Mouse (Mus musculus): Measurements from ENCODE around the gene Jak3.

Gene Jak3

DNA sequence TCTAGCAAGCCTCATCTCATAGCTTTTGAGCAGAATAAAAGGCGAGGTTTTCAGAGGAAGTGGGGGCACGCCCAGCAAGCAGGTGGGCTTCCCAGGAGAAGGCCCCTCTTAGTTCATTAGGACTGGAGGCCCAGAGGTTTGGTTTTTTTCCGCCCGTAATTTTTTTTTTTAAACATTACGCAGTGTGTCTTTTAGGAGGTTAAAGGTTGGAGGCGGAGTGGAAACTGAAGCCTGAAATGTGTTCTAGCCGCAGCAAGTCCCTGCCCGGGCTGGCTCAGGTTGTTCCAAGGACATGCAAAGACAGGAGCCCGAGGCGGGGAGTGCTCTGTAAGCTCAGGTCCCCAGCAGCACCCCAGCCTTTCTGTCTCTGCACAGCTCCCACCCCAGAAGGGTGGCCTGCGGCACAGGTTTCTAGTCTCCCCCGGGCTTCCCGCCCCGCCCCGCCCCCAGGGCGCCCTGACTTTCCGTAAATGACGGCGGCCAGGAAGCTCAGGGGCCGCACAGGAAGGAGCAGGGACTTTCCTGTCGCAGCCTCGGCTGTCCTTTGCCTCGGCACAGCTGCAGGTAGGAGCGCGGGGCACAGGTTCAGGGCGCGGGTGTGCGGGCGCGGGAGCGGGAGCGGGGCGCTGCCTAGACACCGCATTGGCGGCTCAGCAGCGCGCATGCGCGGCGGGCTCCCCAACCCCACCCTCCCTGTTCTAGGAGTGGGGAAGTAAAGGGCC, at the start of gene Jak3:
Jak3 (plus strand) TSS at position 277 of the 722 bp plus-strand sequence.
- DNase-seq (ENCODE audit: extremely low read depth, insufficient read length, low spot score), result peak; percentile 72

- no peak for DNase-seq (ENCODE audit: extremely low read depth, insufficient read length, low spot score)
These were observed 49.3 kb upstream of the Jak3 start for GRCm38 (mm10) chr8:71626753-71627152.

- no peak for DNase-seq (ENCODE audit: extremely low read depth, insufficient read length, low spot score)
These were observed 48.6 kb upstream of the Jak3 start for GRCm38 (mm10) chr8:71627265-71628099.

DNA sequence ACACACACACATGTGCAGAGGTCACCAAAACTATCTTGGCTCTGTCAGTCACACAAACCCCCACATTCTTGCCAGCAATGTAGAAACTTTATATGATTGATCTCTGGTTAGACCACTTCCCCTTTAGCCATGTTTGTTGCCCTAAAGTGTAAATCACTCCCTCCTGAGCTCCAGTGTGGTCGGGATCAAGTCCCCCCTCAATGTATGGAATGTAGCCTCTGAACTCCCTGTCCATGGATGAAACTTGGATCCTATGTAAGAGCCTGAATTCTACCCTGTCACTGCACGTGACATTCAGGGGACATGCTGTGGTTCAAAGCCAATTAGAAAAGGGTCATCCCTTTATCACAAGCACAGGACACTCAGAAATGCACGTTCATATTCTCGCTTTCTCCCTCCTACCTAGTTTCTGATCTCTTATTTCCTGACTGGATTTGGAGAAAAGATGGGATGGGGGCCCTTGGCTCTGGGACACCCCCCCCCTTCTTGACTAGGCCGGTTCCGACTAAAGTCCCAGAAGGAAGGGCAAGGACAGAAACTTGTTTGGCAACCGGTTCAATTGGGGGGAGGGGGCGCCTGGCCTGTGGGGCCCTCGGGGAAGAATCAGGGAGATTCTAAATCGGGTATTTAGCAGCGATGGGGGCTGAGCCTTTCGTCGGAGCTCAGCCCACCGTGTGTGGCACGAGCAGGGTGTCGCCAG, 47.5 kb upstream of the Jak3 start:
- DNase-seq (ENCODE audit: extremely low read depth, insufficient read length, low spot score), result no peak

GRCm38 (mm10) chr8:71629096-71629697, 46.9 kb upstream of the Jak3 start:
- DNase-seq (ENCODE audit: extremely low read depth, insufficient read length, low spot score), result peak; percentile 97

DNA sequence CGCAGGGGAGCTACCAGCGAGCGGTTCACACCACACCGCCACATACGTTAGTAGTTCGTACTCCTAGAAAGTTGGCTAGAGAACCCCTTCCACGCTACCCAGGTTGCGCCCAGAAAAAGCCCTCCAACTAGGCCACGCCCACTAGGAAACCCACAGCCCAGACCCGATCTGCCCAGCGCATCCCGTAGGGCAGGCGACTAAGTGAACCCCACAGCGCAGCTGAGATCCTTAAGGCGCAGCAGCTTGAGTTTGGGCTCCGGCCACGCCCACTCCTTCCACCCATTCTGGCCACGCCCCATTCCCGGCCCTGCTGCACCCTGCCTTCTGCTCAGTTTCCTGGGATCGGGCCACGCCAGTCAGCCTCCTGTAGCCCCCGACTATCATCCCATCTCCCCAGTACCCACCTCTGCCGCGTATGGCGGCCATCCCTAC, 46.3 kb upstream of the Jak3 start:
- DNase-seq (ENCODE audit: extremely low read depth, insufficient read length, low spot score), result peak; percentile 86

DNA sequence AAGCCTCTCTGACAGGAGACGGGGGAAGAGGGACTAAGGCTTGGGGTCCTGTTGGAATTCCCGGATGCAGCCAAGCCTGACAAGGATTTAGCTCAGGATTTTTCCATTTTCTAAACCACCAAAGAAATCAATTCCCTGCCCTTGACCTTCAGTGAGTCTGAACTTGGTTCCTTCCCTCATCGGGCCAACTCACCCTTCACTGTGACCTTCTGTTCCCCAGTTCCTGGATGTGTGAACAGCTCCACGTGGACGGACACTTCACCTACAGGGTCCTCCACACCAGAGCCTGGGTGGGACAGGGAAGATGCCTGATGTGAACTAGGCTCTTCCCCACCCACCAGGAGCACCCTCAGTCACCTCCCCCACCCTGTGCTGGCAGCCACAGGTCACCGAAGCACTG, 45.3 kb upstream of the Jak3 start:
- DNase-seq (ENCODE audit: extremely low read depth, insufficient read length, low spot score), result no peak

DNA sequence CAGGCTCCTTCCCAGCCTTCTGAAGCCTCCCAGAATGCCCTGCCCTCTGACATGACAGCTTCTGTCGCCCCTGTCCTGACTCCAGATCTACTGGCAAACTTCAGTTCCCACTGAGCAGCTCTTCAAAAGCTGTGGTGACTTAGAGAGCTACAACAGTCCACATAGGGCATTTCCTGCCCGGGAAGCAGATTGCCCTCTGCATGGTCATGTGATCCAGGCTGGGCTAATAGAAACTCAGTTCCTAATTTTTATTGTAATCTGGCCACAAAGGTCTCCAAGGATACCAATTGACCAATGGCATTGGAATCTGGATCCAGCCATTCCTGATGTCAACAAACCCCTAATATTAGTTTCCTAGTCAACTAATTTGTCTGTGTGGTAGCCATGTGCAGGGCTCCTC, 44.2 kb upstream of the Jak3 start:
- DNase-seq (ENCODE audit: extremely low read depth, insufficient read length, low spot score), result no peak

GRCm38 (mm10) chr8:71633164-71633563, 42.9 kb upstream of the Jak3 start:
- DNase-seq (ENCODE audit: extremely low read depth, insufficient read length, low spot score), result peak; percentile 75

DNA sequence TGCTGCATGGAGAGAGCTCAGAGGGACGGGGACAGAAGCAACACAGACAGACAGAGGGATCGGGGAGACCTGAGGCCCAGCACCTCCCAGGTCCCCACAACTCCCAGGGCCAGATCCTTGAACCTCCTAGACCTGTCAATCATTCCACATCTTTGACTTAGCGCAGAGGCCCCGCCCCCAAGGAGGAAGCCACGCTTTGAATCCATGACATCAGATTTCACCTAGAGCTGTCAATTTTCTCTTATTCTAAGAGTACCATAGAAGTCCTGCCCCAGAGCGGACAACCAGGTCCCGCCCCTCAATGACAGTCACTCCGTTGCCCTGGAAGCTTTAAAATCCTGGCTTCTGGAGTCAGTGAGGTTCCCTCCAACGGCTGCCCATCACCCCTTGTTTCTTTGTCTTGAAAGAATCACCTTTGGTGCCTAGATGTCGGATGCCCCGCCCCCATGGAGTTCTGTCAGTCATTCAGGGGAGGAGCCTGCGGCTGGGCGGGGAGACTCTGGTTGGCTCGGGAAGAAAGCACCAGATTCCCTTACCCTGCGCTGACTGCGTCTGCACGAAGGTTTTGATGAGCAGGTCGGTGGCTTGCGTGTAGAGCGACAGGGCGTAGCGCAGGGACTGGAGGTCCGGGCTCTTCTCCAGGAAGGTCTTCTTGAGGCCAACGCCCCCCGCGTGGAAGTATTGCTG, 42.0 kb upstream of the Jak3 start:
- no peak for DNase-seq (ENCODE audit: extremely low read depth, insufficient read length, low spot score)

DNA sequence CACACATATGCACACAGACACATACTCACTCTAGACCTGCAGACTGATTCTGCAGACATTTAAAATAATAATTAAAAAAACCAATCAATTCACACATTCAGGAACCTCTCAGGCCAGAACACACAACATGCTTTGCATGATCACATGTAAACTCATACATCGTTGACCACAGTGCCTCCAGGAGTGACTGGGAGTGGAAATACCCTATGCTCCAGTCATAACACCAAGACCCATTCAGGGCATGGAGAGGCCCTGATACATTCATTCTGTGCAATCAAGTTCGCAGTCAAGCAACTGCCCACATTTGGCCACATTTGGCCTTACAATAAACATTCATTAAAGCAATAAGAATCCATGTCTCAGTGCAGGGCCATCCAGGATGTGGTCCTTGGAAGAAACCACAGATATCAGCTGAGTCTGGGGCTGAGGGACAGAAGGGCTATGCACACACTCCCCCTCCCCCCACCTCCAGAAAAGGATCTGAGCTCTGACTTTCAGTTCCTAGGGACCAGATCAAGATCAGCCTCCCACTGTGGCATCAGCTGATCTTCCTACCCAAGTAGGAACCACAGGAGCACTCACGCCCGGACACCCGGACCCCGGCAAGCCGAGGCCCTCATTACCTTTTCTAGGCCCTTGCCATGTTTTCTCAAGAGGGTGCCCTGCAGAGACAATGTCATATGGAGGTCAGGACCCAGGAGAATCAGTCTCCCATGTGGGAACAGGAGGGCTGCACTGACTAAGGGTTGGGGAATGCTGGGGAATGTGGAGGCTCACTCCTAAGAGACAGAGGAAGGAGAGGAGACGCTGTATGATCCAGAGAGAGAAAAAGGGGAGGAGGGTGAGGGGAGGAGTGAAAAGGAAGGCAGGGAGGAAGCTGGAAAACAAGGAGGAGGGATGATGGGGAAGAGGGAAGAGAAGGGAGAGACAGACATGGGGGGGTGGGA, 38.7 kb upstream of the Jak3 start:
- DNase-seq (ENCODE audit: extremely low read depth, insufficient read length, low spot score), result peak; percentile 53

DNA sequence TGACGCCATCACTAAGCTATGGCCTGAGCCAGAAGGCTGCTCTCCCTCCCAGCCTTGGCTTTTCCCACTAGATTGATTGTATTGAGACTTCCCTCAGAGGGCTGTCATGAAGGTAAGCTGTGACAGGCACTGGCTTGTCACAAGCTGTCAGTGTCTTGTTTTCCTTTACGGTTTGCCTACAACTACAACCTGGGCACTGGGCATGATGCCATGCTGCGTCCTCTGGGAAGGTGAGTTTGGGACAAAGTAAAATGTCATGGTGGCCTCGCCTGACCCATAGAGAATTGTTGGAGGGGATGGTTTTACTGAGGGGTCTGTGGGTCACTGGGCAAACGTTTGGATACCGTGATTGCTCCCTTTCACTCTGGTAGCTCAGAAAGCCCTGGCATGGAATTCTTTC, 37.8 kb upstream of the Jak3 start:
- no peak for DNase-seq (ENCODE audit: extremely low read depth, insufficient read length, low spot score)

GRCm38 (mm10) chr8:71639318-71639717, 36.8 kb upstream of the Jak3 start:
- no peak for DNase-seq (ENCODE audit: extremely low read depth, insufficient read length, low spot score)

GRCm38 (mm10) chr8:71645510-71645909, 30.6 kb upstream of the Jak3 start:
- no peak for DNase-seq (ENCODE audit: extremely low read depth, insufficient read length, low spot score)

DNA sequence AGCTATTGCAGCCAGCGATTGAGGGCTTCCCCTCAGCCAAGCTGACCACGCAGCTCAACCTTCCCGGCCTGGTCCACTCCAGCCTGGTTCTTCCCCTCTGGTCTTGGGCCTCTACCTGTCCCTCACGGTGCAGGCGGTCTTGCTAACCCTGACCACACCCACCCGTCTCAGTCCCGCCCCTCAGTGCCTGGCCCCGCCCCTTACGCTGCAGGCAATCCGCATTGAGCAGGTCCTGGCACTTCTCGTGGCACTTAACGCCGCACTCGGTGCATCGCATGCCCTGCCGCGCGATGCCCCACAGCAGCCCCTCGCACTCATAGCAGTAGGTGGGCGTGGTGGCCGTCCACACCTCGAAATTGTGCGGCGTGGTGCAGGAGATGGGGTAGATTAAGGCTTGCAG, 21.5 kb upstream of the Jak3 start:
- no peak for DNase-seq (ENCODE audit: extremely low read depth, insufficient read length, low spot score)

DNA sequence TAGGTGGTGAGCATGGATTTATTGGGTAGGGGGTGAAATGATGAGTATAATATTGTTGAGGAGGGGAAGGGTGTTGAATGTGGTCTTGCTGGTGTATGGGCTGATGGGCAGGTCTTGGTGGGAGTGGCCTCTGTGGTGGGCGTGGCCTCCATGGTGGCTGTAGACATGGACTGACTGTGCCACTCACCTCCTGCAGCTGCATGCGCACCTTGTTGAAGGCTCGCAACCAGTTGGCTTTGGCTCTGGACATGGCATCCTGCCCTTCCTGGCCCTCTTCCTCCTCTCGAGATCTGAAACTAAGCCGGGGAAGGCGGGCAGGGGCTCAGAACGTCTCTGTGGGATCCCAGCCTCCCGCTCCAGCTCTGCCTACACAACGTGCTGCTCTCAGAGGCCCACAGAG, 18.3 kb upstream of the Jak3 start:
- no peak for DNase-seq (ENCODE audit: extremely low read depth, insufficient read length, low spot score)

DNA sequence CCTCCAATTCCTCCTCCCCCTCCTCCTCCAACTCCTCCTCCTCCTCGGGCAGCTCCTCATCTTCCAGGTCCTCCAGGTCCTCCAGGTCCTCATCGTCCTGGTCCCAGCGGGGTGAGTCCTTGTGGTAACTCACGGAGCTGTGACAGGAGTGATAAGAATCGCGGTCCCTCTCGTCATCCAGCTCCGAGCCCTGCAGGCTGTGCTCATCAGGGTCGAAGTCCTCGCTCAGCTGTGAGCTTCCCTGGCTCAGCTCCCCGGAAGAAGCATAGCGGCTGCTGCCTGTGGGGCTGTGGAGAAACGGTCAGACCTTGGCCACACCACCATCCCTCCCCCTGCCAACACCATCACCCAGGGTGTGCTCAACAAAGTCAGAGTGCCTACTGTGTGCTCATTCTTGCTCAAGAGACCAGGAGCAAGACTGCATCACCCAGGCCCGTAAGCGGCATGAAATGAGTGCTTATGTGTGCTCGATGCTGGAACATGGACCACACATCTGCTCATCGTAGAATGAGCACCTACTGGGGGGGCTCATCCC, 17.5 kb upstream of the Jak3 start:
- no peak for DNase-seq (ENCODE audit: extremely low read depth, insufficient read length, low spot score)

DNA sequence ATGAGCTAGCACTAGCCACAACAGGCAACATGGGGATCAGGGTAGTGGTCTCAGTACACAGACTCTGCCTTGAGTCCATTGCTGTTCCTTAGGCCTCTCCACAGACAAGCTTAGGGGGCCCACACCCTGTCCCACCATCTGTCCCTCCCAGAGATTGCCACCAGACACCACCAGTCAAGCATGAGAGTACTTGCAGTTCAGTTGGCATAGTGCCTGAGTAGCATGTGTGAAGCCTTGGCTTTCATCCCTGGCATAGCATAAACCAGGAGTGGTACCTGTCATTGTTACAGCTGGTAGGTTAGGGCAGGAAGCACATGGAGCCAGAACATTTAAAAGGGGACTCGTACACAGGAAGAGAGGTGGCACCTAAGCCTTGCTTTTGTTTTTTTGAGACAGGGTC, 16.3 kb upstream of the Jak3 start:
- no peak for DNase-seq (ENCODE audit: extremely low read depth, insufficient read length, low spot score)

Measured in 3134 (cell line).